Mouse (Mus musculus): ENCODE data around the gene Fnip1. TPM values are rescaled to one million over a fixed set of nuclear protein-coding genes. Genes with fewer than 3 reads are reported as not detected.
"Not testable (repeated sequence)": the region's sequence is repeated elsewhere in the genome, so short reads cannot be mapped to it uniquely, and the experiment has no call there.

Gene Fnip1
- polyA plus RNA-seq, 1 experiment from 2014 or later, result 9.9 TPM

DNA sequence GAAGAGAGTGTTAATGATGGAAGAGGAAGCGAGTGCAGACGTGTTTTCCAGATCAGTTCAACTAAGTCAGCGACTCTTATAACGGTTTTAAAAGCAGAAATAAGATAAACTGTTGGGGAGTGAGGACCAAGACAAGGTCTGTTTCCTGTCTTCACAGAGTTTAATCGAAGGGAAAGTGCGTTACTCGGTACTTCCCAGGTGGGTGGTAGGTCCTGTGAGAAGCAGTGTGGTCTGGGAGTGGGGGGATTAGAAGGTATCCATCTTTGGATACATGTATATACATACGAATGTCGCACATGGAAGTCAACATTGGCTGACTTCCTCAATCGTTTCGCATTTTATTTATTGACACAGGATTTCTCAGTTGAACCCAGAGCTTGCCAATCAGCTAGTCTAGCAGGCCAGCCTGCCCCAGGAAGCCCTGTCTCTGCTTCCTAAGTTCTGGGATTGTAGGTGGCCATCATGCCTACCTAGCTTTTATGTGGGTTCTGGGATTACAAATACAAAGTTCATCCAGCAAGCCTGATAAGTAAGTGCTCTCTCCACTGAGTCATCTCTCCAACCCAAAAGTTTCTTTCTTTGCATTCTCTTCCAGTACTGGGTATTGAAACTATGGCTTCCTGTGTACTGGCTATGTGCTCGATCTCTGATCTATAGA lies 10.2 kb upstream of the Fnip1 start:
- Histone ChIP-seq H3K27me3 (ENCODE audit: low read depth, poor library complexity, severe bottlenecking) (no peaks in the 10 kb centered on the region), H3K4me1 (peaks cover 16% of the 10 kb centered on the region; the same call in 1 of the 2 replicates), H3K4me3 (no peak overlapping the region), H3K27ac (no peak overlapping the region), H3K36me3 (no peaks in the 10 kb centered on the region), H3K9me3 (replicated peaks) (no peaks in the 10 kb centered on the region)
- no peak for DNase-seq (ENCODE audit: low spot score)
- WGBS, result 87% methylated on average over 12 of the region's 12 CpGs

GRCm38 (mm10) chr11:54429224-54429623 lies 8.8 kb upstream of the Fnip1 start:
- H3K27me3 ChIP-seq (ENCODE audit: low read depth, poor library complexity, severe bottlenecking), result no peaks in the 10 kb centered on the region
- H3K4me1 ChIP-seq, result peaks cover 16% of the 10 kb centered on the region; the same call in 1 of the 2 replicates
- peak overlapping the region; percentile 26; the same call in 1 of the 2 replicates for H3K27ac ChIP-seq
- DNase-seq (ENCODE audit: low spot score), result no peak
- no peaks in the 10 kb centered on the region for H3K36me3 ChIP-seq
- H3K4me3 ChIP-seq, result no peak overlapping the region
- H3K9me3 ChIP-seq (replicated peaks), result no peaks in the 10 kb centered on the region
- 48% methylated on average over 2 of the region's 2 CpGs for WGBS

DNA sequence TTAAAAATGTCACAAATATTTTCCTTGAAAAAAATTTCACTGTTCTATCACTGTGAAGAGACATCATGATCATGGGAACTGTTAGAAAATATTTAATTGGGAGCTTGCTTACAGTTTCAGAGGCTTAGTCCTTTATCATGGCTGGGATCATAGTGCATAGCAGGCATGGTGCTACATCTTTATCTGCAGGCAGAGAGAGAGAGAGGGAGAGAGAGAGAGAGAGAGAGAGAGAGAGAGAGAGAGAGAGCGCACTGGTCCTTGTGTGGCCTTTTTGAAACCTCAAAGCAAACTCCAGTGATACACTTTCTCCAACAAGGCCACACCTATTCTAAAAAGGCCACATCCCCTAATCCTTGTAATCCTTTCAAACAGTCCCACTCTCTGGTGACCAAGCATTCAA lies 2.2 kb upstream of the Fnip1 start:
- Histone ChIP-seq H3K27ac (no peak overlapping the region), H3K27me3 (ENCODE audit: low read depth, poor library complexity, severe bottlenecking) (no peaks in the 10 kb centered on the region), H3K4me1 (peaks cover 11% of the 10 kb centered on the region), H3K4me3 (no peak overlapping the region), H3K36me3 (no peaks in the 10 kb centered on the region), H3K9me3 (replicated peaks) (no peaks in the 10 kb centered on the region)
- DNase-seq (ENCODE audit: low spot score), result no peak
- 93% methylated on average over 1 of the region's 1 CpGs for WGBS

DNA sequence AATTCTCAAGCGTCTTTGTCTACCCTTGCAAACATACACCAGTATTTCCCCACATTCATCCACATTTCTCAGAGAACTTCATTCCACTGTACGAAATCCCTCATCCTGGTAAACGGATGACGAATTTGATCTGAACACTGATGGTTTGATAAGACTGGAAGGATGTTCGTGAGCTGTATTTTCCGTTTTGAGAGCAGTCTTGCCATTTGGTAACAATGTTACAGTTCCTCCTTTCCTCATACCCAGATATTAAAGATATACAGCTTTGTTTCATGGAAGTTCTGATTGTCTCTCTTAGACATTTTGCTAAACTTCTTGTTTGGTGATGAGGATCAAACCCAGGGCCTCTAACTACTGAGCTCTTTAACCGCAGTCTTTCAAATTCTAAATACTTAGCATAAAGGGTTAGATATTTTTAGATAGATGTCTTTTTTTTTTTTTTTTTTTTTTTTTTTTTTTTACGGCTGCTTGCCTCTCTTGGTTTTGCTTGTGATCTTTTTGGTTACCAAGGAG lies 633 bp upstream of the Fnip1 start:
- H3K36me3 ChIP-seq, result no peaks in the 10 kb centered on the region
- H3K27ac ChIP-seq, result peak overlapping the region; percentile 96
- no peaks in the 10 kb centered on the region for H3K9me3 ChIP-seq (replicated peaks)
- peaks cover 11% of the 10 kb centered on the region for H3K4me1 ChIP-seq
- DNase-seq (ENCODE audit: low spot score), result no peak
- 70% methylated on average over 8 of the region's 8 CpGs for WGBS
- H3K4me3 ChIP-seq, result peak overlapping the region; percentile 92
- no peaks in the 10 kb centered on the region for H3K27me3 ChIP-seq (ENCODE audit: low read depth, poor library complexity, severe bottlenecking)

- H3K4me1 ChIP-seq, result peaks cover 11% of the 10 kb centered on the region
- WGBS, result under 1% methylated on average over 47 of the region's 47 CpGs
- H3K27ac ChIP-seq, result peak overlapping the region; percentile 96
- no peaks in the 10 kb centered on the region for H3K9me3 ChIP-seq (replicated peaks)
- peak; percentile 79 for DNase-seq (ENCODE audit: low spot score)
- H3K4me3 ChIP-seq, result peak overlapping the region; percentile 92
- no peaks in the 10 kb centered on the region for H3K36me3 ChIP-seq
- no peaks in the 10 kb centered on the region for H3K27me3 ChIP-seq (ENCODE audit: low read depth, poor library complexity, severe bottlenecking)
These were observed 375 bp downstream of the Fnip1 start for GRCm38 (mm10) chr11:54438366-54438781.

GRCm38 (mm10) chr11:54438991-54439690 lies 1.1 kb downstream of the Fnip1 start:
- Histone ChIP-seq H3K27me3 (ENCODE audit: low read depth, poor library complexity, severe bottlenecking) (no peaks in the 10 kb centered on the region), H3K4me3 (peak overlapping the region; percentile 92), H3K27ac (no peak overlapping the region), H3K9me3 (replicated peaks) (no peaks in the 10 kb centered on the region), H3K36me3 (no peaks in the 10 kb centered on the region), H3K4me1 (peaks cover 11% of the 10 kb centered on the region)
- no peak for DNase-seq (ENCODE audit: low spot score)
- WGBS, result 54% methylated on average over 11 of the region's 11 CpGs

- 83% methylated on average over 3 of the region's 3 CpGs for WGBS
- no peaks in the 10 kb centered on the region for H3K36me3 ChIP-seq
- DNase-seq (ENCODE audit: low spot score), result no peak
- peak overlapping the region; percentile 92; the same call in 1 of the 2 replicates for H3K4me3 ChIP-seq
- H3K27ac ChIP-seq, result no peak overlapping the region
- no peaks in the 10 kb centered on the region for H3K9me3 ChIP-seq (replicated peaks)
- no peaks in the 10 kb centered on the region for H3K27me3 ChIP-seq (ENCODE audit: low read depth, poor library complexity, severe bottlenecking)
- peaks cover 11% of the 10 kb centered on the region for H3K4me1 ChIP-seq
These were observed 1.7 kb downstream of the Fnip1 start for GRCm38 (mm10) chr11:54439691-54440029.

DNA sequence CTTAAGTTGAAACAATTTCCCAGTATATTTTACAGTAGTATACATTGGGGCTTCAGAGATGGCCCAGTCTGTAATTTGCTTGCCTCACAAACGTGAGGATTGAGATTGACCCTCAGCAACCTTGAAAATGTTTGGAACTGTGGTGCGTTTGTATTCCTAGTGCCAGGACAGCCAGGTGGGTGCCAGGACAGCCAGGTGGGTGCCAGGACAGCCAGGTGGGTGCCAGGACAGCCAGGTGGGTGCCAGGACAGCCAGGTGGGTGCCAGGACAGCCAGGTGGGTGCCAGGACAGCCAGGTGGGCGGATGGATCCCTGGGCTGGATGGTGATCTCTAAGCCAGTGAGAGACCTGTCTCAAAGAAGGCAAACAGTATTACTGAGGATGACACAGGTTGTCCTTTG lies 12.8 kb downstream of the Fnip1 start:
- H3K4me1 ChIP-seq; DNase-seq (ENCODE audit: low spot score); H3K27me3 ChIP-seq (ENCODE audit: low read depth, poor library complexity, severe bottlenecking); H3K27ac ChIP-seq; H3K36me3 ChIP-seq; H3K4me3 ChIP-seq; H3K9me3 ChIP-seq (replicated peaks): not testable (repeated sequence)
- WGBS, result 90% methylated on average over 3 of the region's 3 CpGs

DNA sequence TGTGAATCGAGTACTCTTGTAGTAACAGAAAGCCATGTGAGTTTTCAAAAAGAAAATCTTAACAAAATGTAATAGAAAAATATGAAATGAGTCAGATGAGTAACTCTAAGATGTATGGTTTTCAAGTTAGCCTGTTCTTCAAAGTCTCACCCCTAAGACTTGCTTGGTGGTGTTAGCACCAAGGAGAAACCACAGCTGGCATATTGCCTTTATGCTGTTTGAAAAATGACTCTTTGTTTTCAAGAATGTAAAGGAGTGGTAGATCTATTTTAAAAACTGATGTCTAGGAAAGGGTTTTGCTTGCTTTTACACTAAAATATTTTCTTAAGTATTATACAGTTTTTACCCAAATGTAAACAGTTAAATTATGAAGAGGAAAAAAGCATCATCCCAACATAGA lies 16.5 kb downstream of the Fnip1 start:
- H3K27me3 ChIP-seq (ENCODE audit: low read depth, poor library complexity, severe bottlenecking), result no peaks in the 10 kb centered on the region
- H3K36me3 ChIP-seq, result no peaks in the 10 kb centered on the region
- H3K27ac ChIP-seq, result no peak overlapping the region
- H3K4me1 ChIP-seq, result no peaks in the 10 kb centered on the region
- H3K4me3 ChIP-seq, result no peak overlapping the region
- H3K9me3 ChIP-seq (replicated peaks), result no peaks in the 10 kb centered on the region
- WGBS, result 97% methylated on average over 1 of the region's 1 CpGs
- no peak for DNase-seq (ENCODE audit: low spot score)

DNA sequence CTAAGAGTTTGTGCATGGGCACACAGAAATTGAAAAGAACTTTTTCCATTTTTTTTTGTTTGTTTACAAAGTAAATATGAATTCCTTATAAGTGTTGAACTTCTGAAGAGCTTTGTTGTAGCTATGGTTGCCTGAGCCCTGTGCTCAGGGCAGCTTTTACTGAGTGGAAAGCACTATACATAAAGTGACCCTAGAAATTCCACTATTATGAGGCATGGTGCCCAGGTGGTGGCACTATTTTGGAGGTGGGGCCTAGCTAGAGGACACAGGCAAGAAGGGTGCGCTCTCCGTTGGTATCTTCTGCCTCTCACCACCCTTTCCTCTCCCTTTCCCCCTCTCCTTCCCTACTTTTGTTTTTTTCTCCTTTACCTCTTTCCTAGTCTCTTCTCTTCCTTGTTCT lies 18.9 kb downstream of the Fnip1 start:
- Histone ChIP-seq H3K9me3 (replicated peaks) (no peaks in the 10 kb centered on the region), H3K36me3 (no peaks in the 10 kb centered on the region), H3K4me1 (no peaks in the 10 kb centered on the region), H3K27me3 (ENCODE audit: low read depth, poor library complexity, severe bottlenecking) (no peaks in the 10 kb centered on the region), H3K27ac (no peak overlapping the region), H3K4me3 (no peak overlapping the region)
- DNase-seq (ENCODE audit: low spot score), result no peak
- 63% methylated on average over 2 of the region's 2 CpGs for WGBS

GRCm38 (mm10) chr11:54458168-54458567 lies 20.2 kb downstream of the Fnip1 start:
- H3K27ac ChIP-seq, result no peak overlapping the region
- no peak for DNase-seq (ENCODE audit: low spot score)
- no peaks in the 10 kb centered on the region for H3K27me3 ChIP-seq (ENCODE audit: low read depth, poor library complexity, severe bottlenecking)
- H3K9me3 ChIP-seq (replicated peaks), result no peaks in the 10 kb centered on the region
- H3K4me3 ChIP-seq, result no peak overlapping the region
- no peaks in the 10 kb centered on the region; the same call in 1 of the 2 replicates for H3K36me3 ChIP-seq
- no peaks in the 10 kb centered on the region for H3K4me1 ChIP-seq
- 97% methylated on average over 1 of the region's 1 CpGs for WGBS

GRCm38 (mm10) chr11:54464557-54465244 lies 26.7 kb downstream of the Fnip1 start:
- DNase-seq (ENCODE audit: low spot score), result no peak
- Histone ChIP-seq H3K36me3 (peaks cover 11% of the 10 kb centered on the region), H3K27me3 (ENCODE audit: low read depth, poor library complexity, severe bottlenecking) (no peaks in the 10 kb centered on the region), H3K4me1 (no peaks in the 10 kb centered on the region), H3K27ac (no peak overlapping the region), H3K9me3 (replicated peaks) (no peaks in the 10 kb centered on the region), H3K4me3 (no peak overlapping the region)
- 69% methylated on average over 3 of the region's 3 CpGs for WGBS

DNA sequence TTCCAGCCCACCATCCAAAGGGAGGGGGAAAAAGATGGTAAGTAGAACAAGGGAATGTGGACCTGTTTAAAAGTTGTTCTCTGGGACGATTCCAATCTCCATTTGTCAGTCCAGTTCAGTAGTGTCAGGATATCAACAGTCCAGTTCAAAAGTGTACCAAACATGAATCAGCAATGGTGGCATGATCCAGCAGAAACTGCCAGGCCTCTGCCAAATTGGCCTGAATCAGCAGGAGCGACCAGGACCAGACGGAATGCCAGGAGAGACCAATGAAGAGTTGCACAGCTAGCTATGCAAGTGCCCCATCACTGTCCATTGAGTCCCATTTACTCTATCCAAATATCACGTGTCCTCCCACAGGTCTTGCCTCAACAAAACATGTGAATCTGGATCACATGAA lies 34.2 kb downstream of the Fnip1 start:
- 91% methylated on average over 4 of the region's 4 CpGs for WGBS
- Histone ChIP-seq H3K36me3 (peaks cover 28% of the 10 kb centered on the region), H3K4me3 (no peak overlapping the region), H3K27ac (no peak overlapping the region), H3K27me3 (ENCODE audit: low read depth, poor library complexity, severe bottlenecking) (no peaks in the 10 kb centered on the region), H3K9me3 (replicated peaks) (no peaks in the 10 kb centered on the region), H3K4me1 (no peaks in the 10 kb centered on the region)
- DNase-seq (ENCODE audit: low spot score), result no peak

Data from limb, embryonic 10.5 days (tissue).